Mouse (Mus musculus) mature B cell (primary cell): ENCODE data around the gene Trib3.

Experiments
- in situ Hi-C: fragments of 300-500 bp; cut with MboI; formaldehyde crosslinking; loops from 2 replicates; pipeline ENCODE4 v1.14.3; 2019

The Trib3 gene

GRCm38 (mm10) chr2:152347722-152348121 lies 3.9 kb upstream of the Trib3 start:
- in situ Hi-C loops = no loop called here

- in situ Hi-C loops = no loop called here
These were observed 3.1 kb upstream of the Trib3 start for GRCm38 (mm10) chr2:152346776-152347465.

GRCm38 (mm10) chr2:152345393-152345792 lies 1.6 kb upstream of the Trib3 start:
- in situ Hi-C loops = no loop called here

GRCm38 (mm10) chr2:152344909-152345308 lies 1.1 kb upstream of the Trib3 start:
- in situ Hi-C loops = no loop called here

GRCm38 (mm10) chr2:152344361-152344760 lies 529 bp upstream of the Trib3 start:
- in situ Hi-C loops = no loop called here

GRCm38 (mm10) chr2:152339631-152340179 lies 4.1 kb downstream of the Trib3 start:
- in situ Hi-C loops = no loop called here

- in situ Hi-C loops = no loop called here
These were observed 5.5 kb downstream of the Trib3 start for GRCm38 (mm10) chr2:152338319-152338718.

GRCm38 (mm10) chr2:152337591-152338212 lies 6.1 kb downstream of the Trib3 start:
- in situ Hi-C loops = no loop called here

GRCm38 (mm10) chr2:152336856-152337255 lies 7.0 kb downstream of the Trib3 start:
- in situ Hi-C loops = no loop called here

GRCm38 (mm10) chr2:152335289-152335820 lies 8.5 kb downstream of the Trib3 start:
- in situ Hi-C loops = no loop called here

- in situ Hi-C loops = no loop called here
These were observed 10.4 kb downstream of the Trib3 start for GRCm38 (mm10) chr2:152333345-152334006.

GRCm38 (mm10) chr2:152332101-152332825 lies 11.6 kb downstream of the Trib3 start, which contains the start of gene Rbck1:
Gene Rbck1 (minus strand): TSS chr2:152332653.
- in situ Hi-C loops = no loop called here

- in situ Hi-C loops = no loop called here
These were observed 12.9 kb downstream of the Trib3 start for GRCm38 (mm10) chr2:152330858-152331423.

- in situ Hi-C loops = no loop called here
These were observed 15.9 kb downstream of the Trib3 start for GRCm38 (mm10) chr2:152327980-152328379.

GRCm38 (mm10) chr2:152326654-152327053 lies 17.2 kb downstream of the Trib3 start:
- in situ Hi-C loops = no loop called here

GRCm38 (mm10) chr2:152326157-152326556 lies 17.7 kb downstream of the Trib3 start:
- in situ Hi-C loops = no loop called here

GRCm38 (mm10) chr2:152324842-152325241 lies 19.0 kb downstream of the Trib3 start:
- in situ Hi-C loops = no loop called here

GRCm38 (mm10) chr2:152323971-152324370 lies 19.9 kb downstream of the Trib3 start:
- in situ Hi-C loops = no loop called here

- in situ Hi-C loops = no loop called here
These were observed 21.6 kb downstream of the Trib3 start for GRCm38 (mm10) chr2:152322198-152322597.

GRCm38 (mm10) chr2:152321558-152321957 lies 22.3 kb downstream of the Trib3 start:
- in situ Hi-C loops = no loop called here

GRCm38 (mm10) chr2:152317054-152317453 lies 26.8 kb downstream of the Trib3 start:
- in situ Hi-C loops = no loop called here
